Mouse (Mus musculus) C2C12 (cell line): Measurements from ENCODE around the gene Bora. TPM values are rescaled to one million over a fixed set of nuclear protein-coding genes. Genes with fewer than 3 reads are reported as not detected.

Experiments
- H3K27me3 ChIP-seq: one replicate; pipeline ENCODE4 v1.6.1; 2011; ENCODE audit not compliant: control insufficient read depth, insufficient read depth, insufficient read length
- H3K36me3 ChIP-seq: one replicate; pipeline ENCODE4 v1.6.1; 2011; ENCODE audit not compliant: control insufficient read depth, insufficient read depth
- H3K4me3 ChIP-seq: one replicate; pipeline ENCODE4 v1.5.1; 2011; ENCODE audit warnings: mild to moderate bottlenecking, control low read depth; ENCODE audit not compliant: poor library complexity, insufficient read depth, severe bottlenecking
- H3K79me2 ChIP-seq: one replicate; pipeline ENCODE4 v1.6.1; 2011; ENCODE audit not compliant: control insufficient read depth, insufficient read depth
- H3K79me3 ChIP-seq: one replicate; pipeline ENCODE4 v1.6.1; 2011; ENCODE audit warnings: low read depth, control low read depth
- H3ac ChIP-seq: one replicate; pipeline ENCODE3; 2011; ENCODE audit warnings: low read depth; ENCODE audit not compliant: control insufficient read depth, insufficient read length
- CEBPB ChIP-seq: IDR thresholded peaks from one replicate; pipeline ENCODE4 v1.6.1; 2011; ENCODE audit warnings: low read depth, mild to moderate bottlenecking, control low read depth, moderate library complexity
- CTCF ChIP-seq: IDR thresholded peaks from one replicate; pipeline ENCODE4 v1.5.1; 2011; ENCODE audit not compliant: control insufficient read depth, insufficient read depth, insufficient read length
- FOSL1 ChIP-seq: IDR thresholded peaks from one replicate; pipeline ENCODE4 v1.8.0; 2011; ENCODE audit warnings: mild to moderate bottlenecking, low read length; ENCODE audit not compliant: poor library complexity, insufficient read depth, severe bottlenecking
- MAX ChIP-seq: IDR thresholded peaks from one replicate; pipeline ENCODE4 v1.6.1; 2011; ENCODE audit warnings: mild to moderate bottlenecking, control low read depth
- MYOD1 ChIP-seq: IDR thresholded peaks from one replicate; pipeline ENCODE4 v1.6.1; 2011; ENCODE audit warnings: low read depth; ENCODE audit not compliant: control insufficient read depth, insufficient read length
- MYOG ChIP-seq: IDR thresholded peaks from one replicate; pipeline ENCODE4 v1.6.1; 2011; ENCODE audit not compliant: control insufficient read depth, insufficient read length; ENCODE audit errors: extremely low read depth
- USF1 ChIP-seq: IDR thresholded peaks from one replicate; pipeline ENCODE4 v1.6.1; 2011; ENCODE audit warnings: low read depth, mild to moderate bottlenecking, control low read depth, moderate library complexity
- long read RNA-seq, 2 experiments: library from polyadenylated mRNA; unstranded; transcript quantifications; one replicate each; pipeline ENCODE4 v2.0.0; 2019 to 2020
- polyA plus RNA-seq: library from polyadenylated mRNA; unstranded; fragments of >200 nt; fragmentation: generic; extraction: Trizol; gene quantifications from one replicate; pipeline ENCODE4 v1.2.1, GENCODE M21; 2012; ENCODE audit warnings: missing spikeins

Gene Bora
- 10.5 TPM for polyA plus RNA-seq
- long read RNA-seq, experiment 1, transcript Bora-201 (12 exons, 2,726 nt), result major isoform, 6 of 11 reads
- long read RNA-seq, experiment 1, partial matches to known transcripts, result 0 of 11 reads
- long read RNA-seq, experiment 1, other reads (novel, unspliced or antisense), result 3 of 11 reads
- long read RNA-seq, experiment 2, transcript Bora-201 (12 exons, 2,726 nt), result major isoform, 124 of 164 reads
- long read RNA-seq, experiment 2, partial matches to known transcripts, result 5 of 164 reads
- long read RNA-seq, experiment 2, other reads (novel, unspliced or antisense), result 32 of 164 reads

DNA sequence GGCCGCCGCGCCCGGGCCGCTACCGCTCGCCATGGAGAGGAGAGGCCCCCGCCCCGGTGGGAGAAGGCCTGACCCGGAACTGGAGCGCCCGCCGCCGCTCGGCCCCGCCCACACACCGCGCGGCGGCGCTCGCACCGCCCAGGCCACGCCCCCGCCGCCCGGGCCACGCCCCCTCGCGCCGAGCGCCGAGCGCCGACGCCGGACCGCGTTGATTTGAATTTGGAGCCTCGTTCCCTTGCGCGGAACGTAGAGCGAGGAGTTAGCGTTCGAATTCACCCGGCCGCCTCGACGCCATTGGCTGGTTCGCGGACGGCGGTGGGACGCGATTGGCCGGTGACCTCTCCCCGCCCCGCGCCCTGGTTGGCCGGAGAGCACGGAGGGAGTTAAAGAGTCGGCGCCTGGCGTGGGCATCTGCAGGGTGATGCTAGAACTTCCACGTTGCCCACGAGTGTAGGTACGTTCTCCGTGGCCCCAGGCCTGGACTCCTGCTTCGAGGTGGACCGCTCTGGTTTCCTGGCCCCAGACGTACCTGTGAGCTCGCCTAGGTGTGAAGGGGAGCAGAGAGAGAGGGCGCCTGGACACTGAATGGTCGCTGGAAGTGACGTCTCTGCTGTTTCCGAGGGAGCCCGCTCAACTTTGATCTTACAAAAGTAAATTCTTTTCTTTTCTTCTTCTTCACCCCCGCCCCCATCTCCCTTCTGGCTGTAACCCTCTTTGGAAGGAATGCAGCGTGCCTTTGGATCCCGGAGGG, at the start of gene Bora, which contains the start of gene Mzt1:
TSS of gene Bora (plus strand) at position 192 of the 751 bp plus-strand sequence.
TSS of gene Mzt1 (minus strand) at position 104 of the 751 bp plus-strand sequence.
- Histone ChIP-seq H3ac (peak within 1 kb of the TSS; percentile 93), H3K79me2 (peaks cover 97% of the 10 kb centered on the region), H3K27me3 (no peaks in the 10 kb centered on the region), H3K4me3 (peak within 1 kb of the TSS; percentile 85), H3K79me3 (peaks cover 74% of the 10 kb centered on the region), H3K36me3 (peaks cover 29% of the 10 kb centered on the region)
- TF ChIP-seq MAX, result peak; percentile 49
- TF ChIP-seq CTCF, result no peak

DNA sequence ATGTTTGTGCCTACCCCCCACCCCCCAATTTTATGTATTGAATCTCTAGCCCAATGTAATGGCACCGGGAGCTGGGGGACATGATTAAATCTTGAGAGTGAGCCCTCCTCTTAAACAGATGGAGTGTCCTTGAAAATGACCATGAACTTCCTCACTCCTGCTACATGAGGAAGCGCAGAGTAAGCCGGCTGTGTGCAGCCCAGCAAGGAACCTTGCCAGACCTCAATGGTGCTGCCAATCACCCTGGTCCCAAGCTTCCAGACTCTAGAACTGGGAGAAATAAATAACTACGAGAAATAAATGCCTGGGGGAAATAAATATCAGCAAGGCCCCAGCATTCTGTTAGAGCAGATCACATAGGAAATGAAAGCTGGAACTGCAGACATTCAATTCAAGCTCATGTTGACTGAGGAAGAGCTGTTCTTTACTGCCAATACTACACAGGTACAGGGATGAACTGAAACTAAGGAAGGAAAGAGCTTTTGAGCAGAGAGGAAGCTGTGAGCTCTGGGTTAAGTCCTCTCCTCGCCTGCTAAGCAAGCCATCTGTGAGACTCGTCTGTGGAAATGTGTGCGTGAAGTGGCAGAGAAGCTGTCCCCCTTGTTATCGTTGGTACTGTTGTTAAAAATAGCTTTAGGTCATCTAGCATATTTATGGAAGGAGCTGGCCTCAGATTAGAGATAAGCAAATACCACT, 35.6 kb upstream of the Bora start:
- H3K79me2 ChIP-seq, result no peaks in the 10 kb centered on the region
- H3K4me3 ChIP-seq, result no peak overlapping the region
- H3K27me3 ChIP-seq, result no peaks in the 10 kb centered on the region
- H3K36me3 ChIP-seq, result no peaks in the 10 kb centered on the region
- H3ac ChIP-seq, result no peak overlapping the region
- TF ChIP-seq FOSL1, result no peak
- no peak for TF ChIP-seq MYOD1
- no peak for TF ChIP-seq MYOG
- TF ChIP-seq CEBPB, result no peak
- TF ChIP-seq CTCF, result no peak
- no peak for TF ChIP-seq MAX
- no peak for TF ChIP-seq USF1
- H3K79me3 ChIP-seq, result no peaks in the 10 kb centered on the region

DNA sequence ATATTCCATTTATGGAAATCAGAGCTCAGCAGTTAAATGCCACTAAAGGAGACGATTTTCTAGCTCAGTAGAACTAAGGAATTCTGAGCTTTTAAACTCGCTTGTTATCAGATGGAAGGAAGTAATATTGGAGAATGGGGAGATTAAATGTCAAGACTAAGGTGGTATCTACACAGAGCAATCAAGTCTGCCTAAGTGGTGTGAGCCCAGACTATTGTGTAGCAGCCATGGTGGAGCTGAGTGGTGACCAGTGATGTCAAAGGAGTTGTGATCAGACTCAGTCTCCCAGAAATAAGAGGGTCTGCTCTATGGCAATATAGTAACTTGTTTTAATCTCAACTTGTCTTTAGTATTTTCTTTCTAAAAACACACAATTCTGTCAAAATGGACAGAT, 35.1 kb upstream of the Bora start:
- Histone ChIP-seq H3K27me3 (no peaks in the 10 kb centered on the region), H3K4me3 (no peak overlapping the region), H3K79me2 (no peaks in the 10 kb centered on the region), H3ac (no peak overlapping the region), H3K36me3 (no peaks in the 10 kb centered on the region), H3K79me3 (no peaks in the 10 kb centered on the region)
- TF ChIP-seq FOSL1 (no peak), CEBPB (no peak)

DNA sequence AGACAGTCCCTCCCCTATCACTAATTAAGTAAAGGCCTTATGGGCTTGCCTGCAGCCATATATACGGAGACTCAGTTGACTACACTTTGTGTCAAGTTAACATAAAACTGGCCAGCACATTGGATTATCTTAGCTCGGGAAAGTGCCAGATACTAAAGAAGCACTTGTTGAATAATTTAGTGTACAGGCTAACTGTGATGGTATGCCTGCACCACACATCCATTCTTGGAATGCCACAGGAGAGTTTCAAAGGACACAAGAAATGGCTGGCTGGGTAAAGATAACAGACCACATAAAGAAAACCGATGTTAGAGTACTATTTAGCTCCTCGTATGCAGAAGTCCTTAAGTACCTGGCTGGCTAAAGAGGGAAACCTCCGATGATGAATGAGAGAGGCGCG, 27.3 kb upstream of the Bora start:
- Histone ChIP-seq H3K79me3 (no peaks in the 10 kb centered on the region), H3K27me3 (no peaks in the 10 kb centered on the region), H3ac (no peak overlapping the region), H3K36me3 (no peaks in the 10 kb centered on the region), H3K79me2 (no peaks in the 10 kb centered on the region), H3K4me3 (no peak overlapping the region)
- no peak for TF ChIP-seq CEBPB
- TF ChIP-seq MYOD1, result no peak
- no peak for TF ChIP-seq FOSL1
- no peak for TF ChIP-seq CTCF
- TF ChIP-seq MAX, result no peak
- no peak for TF ChIP-seq USF1
- no peak for TF ChIP-seq MYOG

DNA sequence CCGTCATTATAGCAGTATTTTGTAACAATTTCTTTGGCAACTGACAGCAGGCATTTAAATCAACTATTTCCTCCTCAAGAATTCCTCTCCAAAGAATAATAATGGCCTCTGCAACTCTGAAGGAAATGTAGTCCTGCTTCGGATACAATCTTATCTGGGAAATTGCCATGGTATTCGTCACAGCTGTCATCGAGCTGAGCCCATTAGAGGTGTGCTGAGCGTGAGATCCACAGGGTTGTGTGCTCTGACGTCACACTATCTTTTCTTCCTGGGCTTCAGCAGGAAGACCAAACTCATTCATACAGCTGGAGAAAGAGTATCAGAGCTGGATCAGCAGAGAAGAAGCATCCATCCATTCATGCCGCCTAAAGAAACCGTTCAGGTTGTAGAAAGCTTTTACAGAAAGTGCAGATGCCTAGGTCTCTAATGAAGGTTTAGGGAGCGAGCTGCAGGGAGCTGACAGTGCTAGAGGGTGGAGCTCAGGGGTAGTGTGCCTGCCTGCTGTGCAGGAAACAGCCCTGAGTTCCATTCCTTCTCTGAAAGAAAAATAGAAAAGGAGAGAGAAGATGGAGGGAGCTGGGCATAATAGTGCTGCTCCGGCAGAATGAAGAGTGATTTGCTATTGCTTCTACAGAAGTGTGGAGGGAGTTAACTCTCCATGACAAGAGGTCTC, 26.8 kb upstream of the Bora start:
- H3K79me2 ChIP-seq, result no peaks in the 10 kb centered on the region
- H3K27me3 ChIP-seq, result no peaks in the 10 kb centered on the region
- no peak overlapping the region for H3ac ChIP-seq
- no peak for TF ChIP-seq MYOD1
- no peak for TF ChIP-seq CEBPB
- TF ChIP-seq USF1, result no peak
- TF ChIP-seq MYOG, result no peak
- no peak for TF ChIP-seq MAX
- no peak for TF ChIP-seq FOSL1
- H3K79me3 ChIP-seq, result no peaks in the 10 kb centered on the region
- no peaks in the 10 kb centered on the region for H3K36me3 ChIP-seq
- no peak overlapping the region for H3K4me3 ChIP-seq
